Mouse (Mus musculus): ENCODE results near the gene Fkbp8. TPM values are rescaled to one million over a fixed set of nuclear protein-coding genes. Genes with fewer than 3 reads are reported as not detected.

The Fkbp8 gene
- polyA plus RNA-seq, 1 experiment from 2014 or later, result 300 TPM

- Histone ChIP-seq H3K27me3 (ENCODE audit: control insufficient read depth, insufficient read depth, low read depth, low read length) (peaks cover 41% of the 10 kb centered on the region), H3K4me3 (ENCODE audit: low read length) (no peak overlapping the region; the same call in 1 of the 2 replicates), H3K9ac (ENCODE audit: low read length) (no peak overlapping the region), H3K4me2 (ENCODE audit: low read depth, low read length) (peak overlapping the region; percentile 15), H3K36me3 (ENCODE audit: control insufficient read depth, insufficient read depth, low read length) (peaks cover 6% of the 10 kb centered on the region; the same call in 1 of the 2 replicates), H3K4me1 (replicated peaks; ENCODE audit: control insufficient read depth, insufficient read depth, low read length) (peaks cover 34% of the 10 kb centered on the region), H3K27ac (ENCODE audit: low read length) (no peak overlapping the region), H3K9me3 (ENCODE audit: control insufficient read depth, low read length) (no peaks in the 10 kb centered on the region)
- no peak for ATAC-seq (ENCODE audit: low read depth)
- 11% methylated on average over 39 of the region's 39 CpGs for WGBS
These were observed 26.9 kb upstream of the Fkbp8 start for GRCm38 (mm10) chr8:70500386-70501301.

- ATAC-seq (ENCODE audit: low read depth), result no peak
- Histone ChIP-seq H3K9me3 (ENCODE audit: control insufficient read depth, low read length) (no peaks in the 10 kb centered on the region), H3K27me3 (ENCODE audit: control insufficient read depth, insufficient read depth, low read depth, low read length) (peaks cover 28% of the 10 kb centered on the region), H3K36me3 (ENCODE audit: control insufficient read depth, insufficient read depth, low read length) (peaks cover 6% of the 10 kb centered on the region; the same call in 1 of the 2 replicates), H3K4me3 (ENCODE audit: low read length) (no peak overlapping the region), H3K27ac (ENCODE audit: low read length) (no peak overlapping the region), H3K4me2 (ENCODE audit: low read depth, low read length) (no peak overlapping the region), H3K4me1 (replicated peaks; ENCODE audit: control insufficient read depth, insufficient read depth, low read length) (peaks cover 34% of the 10 kb centered on the region), H3K9ac (ENCODE audit: low read length) (no peak overlapping the region)
- 25% methylated on average over 23 of the region's 23 CpGs for WGBS
These were observed 25.5 kb upstream of the Fkbp8 start for GRCm38 (mm10) chr8:70501820-70502529.

DNA sequence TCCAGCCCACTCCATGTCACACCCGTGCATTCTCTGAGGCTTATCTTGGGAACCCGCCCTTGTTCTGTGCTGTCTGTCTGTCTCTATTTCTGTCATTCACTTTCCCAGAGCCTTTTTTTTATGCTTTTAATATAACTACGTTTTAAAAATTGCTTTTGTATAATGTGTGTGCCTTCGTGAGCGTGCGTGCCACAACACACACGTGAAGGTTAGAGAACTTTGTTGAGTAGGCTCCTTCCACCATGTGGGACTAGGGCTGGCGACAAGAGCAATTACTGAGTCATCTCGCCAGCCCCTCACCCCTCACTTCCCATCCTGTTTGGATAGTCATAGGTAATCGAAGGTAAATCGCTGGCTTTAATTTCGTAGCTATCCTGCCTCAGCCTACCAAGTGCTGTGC lies 25.0 kb upstream of the Fkbp8 start:
- no peak overlapping the region for H3K9ac ChIP-seq (ENCODE audit: low read length)
- no peaks in the 10 kb centered on the region for H3K9me3 ChIP-seq (ENCODE audit: control insufficient read depth, low read length)
- peaks cover 9% of the 10 kb centered on the region for H3K36me3 ChIP-seq (ENCODE audit: control insufficient read depth, insufficient read depth, low read length)
- 37% methylated on average over 12 of the region's 12 CpGs for WGBS
- H3K4me3 ChIP-seq (ENCODE audit: low read length), result no peak overlapping the region
- no peak for ATAC-seq (ENCODE audit: low read depth)
- no peak overlapping the region for H3K27ac ChIP-seq (ENCODE audit: low read length)
- H3K27me3 ChIP-seq (ENCODE audit: control insufficient read depth, insufficient read depth, low read depth, low read length), result peaks cover 28% of the 10 kb centered on the region
- H3K4me2 ChIP-seq (ENCODE audit: low read depth, low read length), result no peak overlapping the region
- peaks cover 34% of the 10 kb centered on the region for H3K4me1 ChIP-seq (replicated peaks; ENCODE audit: control insufficient read depth, insufficient read depth, low read length)

DNA sequence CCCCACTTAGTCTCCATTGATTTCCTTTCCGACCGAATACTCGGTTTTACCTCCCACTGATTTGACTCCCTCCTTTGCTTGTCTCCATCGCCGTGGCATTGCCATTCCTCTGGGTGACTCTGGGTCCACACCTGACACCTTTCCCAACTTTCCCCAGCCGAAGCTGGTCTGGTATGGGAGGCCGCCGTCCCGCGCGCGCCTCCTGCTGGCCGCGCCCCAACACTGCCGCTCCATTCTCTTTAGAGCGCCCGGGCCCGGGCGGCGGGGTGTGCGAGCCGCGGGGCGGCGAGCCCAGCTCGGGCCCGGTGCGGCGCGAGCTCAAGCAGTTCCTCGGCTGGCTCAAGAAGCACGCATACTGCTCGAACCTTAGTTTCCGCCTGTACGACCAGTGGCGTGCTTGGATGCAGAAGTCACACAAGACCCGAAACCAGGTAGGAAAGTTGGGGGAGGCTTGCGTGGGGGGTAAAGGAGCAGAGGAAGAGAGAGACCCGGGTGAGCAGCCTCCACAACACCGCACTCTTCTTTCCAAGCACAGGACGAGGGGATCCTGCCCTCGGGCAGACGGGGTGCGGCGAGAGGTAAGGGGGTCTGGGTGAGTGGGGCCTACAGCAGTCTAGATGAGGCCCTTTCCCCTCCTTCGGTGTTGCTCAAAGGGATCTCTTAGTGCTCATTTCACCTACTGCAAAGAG lies 24.3 kb upstream of the Fkbp8 start:
- Histone ChIP-seq H3K27ac (ENCODE audit: low read length) (no peak overlapping the region), H3K4me1 (replicated peaks; ENCODE audit: control insufficient read depth, insufficient read depth, low read length) (peaks cover 34% of the 10 kb centered on the region), H3K36me3 (ENCODE audit: control insufficient read depth, insufficient read depth, low read length) (peaks cover 15% of the 10 kb centered on the region), H3K4me3 (ENCODE audit: low read length) (no peak overlapping the region), H3K4me2 (ENCODE audit: low read depth, low read length) (peak overlapping the region; percentile 7; the same call in 1 of the 2 replicates), H3K9ac (ENCODE audit: low read length) (no peak overlapping the region), H3K27me3 (ENCODE audit: control insufficient read depth, insufficient read depth, low read depth, low read length) (peaks cover 28% of the 10 kb centered on the region), H3K9me3 (ENCODE audit: control insufficient read depth, low read length) (no peaks in the 10 kb centered on the region)
- ATAC-seq (ENCODE audit: low read depth), result peak; percentile 8; the same call in 1 of the 2 replicates
- 16% methylated on average over 46 of the region's 46 CpGs for WGBS

- Histone ChIP-seq H3K4me3 (ENCODE audit: low read length) (no peak overlapping the region; the same call in 1 of the 2 replicates), H3K9ac (ENCODE audit: low read length) (no peak overlapping the region), H3K27me3 (ENCODE audit: control insufficient read depth, insufficient read depth, low read depth, low read length) (peaks cover 28% of the 10 kb centered on the region), H3K4me1 (replicated peaks; ENCODE audit: control insufficient read depth, insufficient read depth, low read length) (peaks cover 44% of the 10 kb centered on the region), H3K36me3 (ENCODE audit: control insufficient read depth, insufficient read depth, low read length) (peaks cover 18% of the 10 kb centered on the region), H3K27ac (ENCODE audit: low read length) (peak overlapping the region; percentile 8; the same call in 1 of the 2 replicates), H3K4me2 (ENCODE audit: low read depth, low read length) (no peak overlapping the region), H3K9me3 (ENCODE audit: control insufficient read depth, low read length) (no peaks in the 10 kb centered on the region)
- 49% methylated on average over 16 of the region's 16 CpGs for WGBS
- ATAC-seq (ENCODE audit: low read depth), result no peak
These were observed 23.2 kb upstream of the Fkbp8 start for GRCm38 (mm10) chr8:70504291-70504716.

GRCm38 (mm10) chr8:70504851-70505250 lies 22.7 kb upstream of the Fkbp8 start:
- Histone ChIP-seq H3K4me3 (ENCODE audit: low read length) (no peak overlapping the region; the same call in 1 of the 2 replicates), H3K27ac (ENCODE audit: low read length) (no peak overlapping the region; the same call in 1 of the 2 replicates), H3K27me3 (ENCODE audit: control insufficient read depth, insufficient read depth, low read depth, low read length) (peaks cover 24% of the 10 kb centered on the region), H3K4me1 (replicated peaks; ENCODE audit: control insufficient read depth, insufficient read depth, low read length) (peaks cover 46% of the 10 kb centered on the region), H3K36me3 (ENCODE audit: control insufficient read depth, insufficient read depth, low read length) (peaks cover 18% of the 10 kb centered on the region), H3K4me2 (ENCODE audit: low read depth, low read length) (no peak overlapping the region), H3K9ac (ENCODE audit: low read length) (no peak overlapping the region), H3K9me3 (ENCODE audit: control insufficient read depth, low read length) (no peaks in the 10 kb centered on the region)
- WGBS, result 76% methylated on average over 3 of the region's 3 CpGs
- no peak for ATAC-seq (ENCODE audit: low read depth)

GRCm38 (mm10) chr8:70505698-70506327 lies 21.7 kb upstream of the Fkbp8 start:
- peaks cover 17% of the 10 kb centered on the region for H3K27me3 ChIP-seq (ENCODE audit: control insufficient read depth, insufficient read depth, low read depth, low read length)
- H3K36me3 ChIP-seq (ENCODE audit: control insufficient read depth, insufficient read depth, low read length), result peaks cover 18% of the 10 kb centered on the region
- peak overlapping the region; percentile 96 for H3K9ac ChIP-seq (ENCODE audit: low read length)
- 29% methylated on average over 32 of the region's 32 CpGs for WGBS
- H3K27ac ChIP-seq (ENCODE audit: low read length), result 0 out of 2 replicates have a peak overlapping the region, but pooled peaks have one; percentile 41
- peak overlapping the region; percentile 78 for H3K4me3 ChIP-seq (ENCODE audit: low read length)
- ATAC-seq (ENCODE audit: low read depth), result no peak
- no peaks in the 10 kb centered on the region for H3K9me3 ChIP-seq (ENCODE audit: control insufficient read depth, low read length)
- H3K4me2 ChIP-seq (ENCODE audit: low read depth, low read length), result peak overlapping the region; percentile 88
- H3K4me1 ChIP-seq (replicated peaks; ENCODE audit: control insufficient read depth, insufficient read depth, low read length), result peaks cover 46% of the 10 kb centered on the region

GRCm38 (mm10) chr8:70506328-70507026 lies 21.0 kb upstream of the Fkbp8 start, which contains the start of gene Rex1bd:
Gene Rex1bd (minus strand): TSS chr8:70506752.
- Histone ChIP-seq H3K4me3 (ENCODE audit: low read length) (peak within 1 kb of the TSS; percentile 78), H3K4me1 (replicated peaks; ENCODE audit: control insufficient read depth, insufficient read depth, low read length) (peaks cover 45% of the 10 kb centered on the region), H3K9ac (ENCODE audit: low read length) (peak within 1 kb of the TSS; percentile 96), H3K27me3 (ENCODE audit: control insufficient read depth, insufficient read depth, low read depth, low read length) (peaks cover 11% of the 10 kb centered on the region; the same call in 1 of the 2 replicates), H3K27ac (ENCODE audit: low read length) (peak within 1 kb of the TSS; percentile 88), H3K36me3 (ENCODE audit: control insufficient read depth, insufficient read depth, low read length) (peaks cover 18% of the 10 kb centered on the region), H3K4me2 (ENCODE audit: low read depth, low read length) (peak within 1 kb of the TSS; percentile 88), H3K9me3 (ENCODE audit: control insufficient read depth, low read length) (no peaks in the 10 kb centered on the region)
- ATAC-seq (ENCODE audit: low read depth), result peak; percentile 88
- WGBS, result 2% methylated on average over 35 of the region's 40 CpGs

All from lung, embryonic 16.5 days (tissue).